Mouse (Mus musculus) lung, adult 2 months (tissue): ENCODE data around the gene Pkdrej. TPM values are rescaled to one million over a fixed set of nuclear protein-coding genes. Genes with fewer than 3 reads are reported as not detected.
A peak's percentile ranks its signal among the peaks of the same experiment; 100 is the strongest.

Experiments used
- DNase-seq: peaks from one replicate; pipeline ENCODE4 v3.0.0; 2022
- H3K4me1 ChIP-seq: fragments of 200-500 bp; 2 replicates; pipeline ENCODE4 v1.6.1; 2011; ENCODE audit warnings: low read length; ENCODE audit not compliant: control insufficient read depth, insufficient read depth
- H3K4me3 ChIP-seq: fragments of 200-500 bp; replicated peaks from 2 replicates; pipeline ENCODE3; 2011; ENCODE audit warnings: low read depth, mild to moderate bottlenecking, control low read depth, low read length; ENCODE audit errors: extremely low read depth
- CTCF ChIP-seq: fragments of 200-500 bp; IDR thresholded peaks from 2 replicates; pipeline ENCODE4 v1.5.1; 2011; ENCODE audit warnings: mild to moderate bottlenecking, low read length, control low read depth; ENCODE audit not compliant: insufficient read depth
- POLR2A ChIP-seq: fragments of 200-500 bp; IDR thresholded peaks from 2 replicates; pipeline ENCODE4 v1.6.1; 2011; ENCODE audit warnings: low read depth, mild to moderate bottlenecking, control low read depth, low read length, borderline replicate concordance; ENCODE audit errors: extremely low read depth
- WGBS: fragments of 180-500 bp; shearing (Covaris S2); methylation state at CpG from one replicate; pipeline ENCODE4 v1.1.7; 2018; 5-methylcytosine and 5-hydroxymethylcytosine counted together
- polyA plus RNA-seq: library from polyadenylated mRNA; depleted of rRNA; stranded (reverse); fragments of >200 nt; gene quantifications from 2 replicates; pipeline ENCODE4 v1.2.3, GENCODE M21; 2012

Gene Pkdrej
- polyA plus RNA-seq, 1 experiment: 0.44 TPM

DNA sequence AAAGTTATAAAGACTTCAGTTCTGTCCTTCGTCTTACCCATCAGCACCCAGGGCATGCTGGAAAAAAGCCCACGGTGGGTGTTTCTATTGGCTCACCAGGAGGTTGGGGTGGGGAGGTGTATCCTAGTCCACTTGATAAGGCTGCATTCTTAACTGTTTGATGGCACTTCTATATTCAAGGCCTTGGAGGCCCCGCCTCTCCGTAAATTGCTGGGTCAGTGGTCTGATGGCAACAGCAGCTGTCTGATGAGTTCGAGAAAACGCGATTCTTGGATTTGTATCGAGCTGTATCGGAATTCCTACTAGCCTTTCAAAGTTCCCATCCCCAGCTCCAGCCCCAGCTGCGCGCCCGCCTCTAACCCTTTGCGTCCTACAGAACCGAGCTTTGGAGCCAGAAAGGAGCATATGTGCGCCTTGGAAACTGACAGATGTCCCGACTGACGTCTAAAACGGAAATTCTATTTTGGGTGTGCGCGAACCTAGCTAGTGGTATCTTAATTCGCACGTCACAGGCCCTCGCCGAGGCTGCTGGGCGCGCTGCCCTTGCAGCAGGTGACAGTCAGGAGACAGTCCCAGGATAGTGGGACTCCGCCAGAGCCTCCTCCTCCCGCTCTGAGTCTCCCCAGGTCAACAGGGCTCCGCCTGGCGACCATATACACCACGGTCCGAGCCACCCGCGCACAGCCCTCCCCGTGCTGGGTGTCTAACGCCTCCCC, 10.6 kb downstream of the Pkdrej start:
- DNase-seq: peak; percentile 54
- whole genome bisulfite sequencing: 3% methylated on average over 36 of the region's 36 CpGs
- no peaks in the 10 kb centered on the region for H3K4me1 ChIP-seq
- no peak for TF ChIP-seq CTCF
- TF ChIP-seq POLR2A: 0 out of 2 replicates have a peak, but pooled peaks have one; percentile 9
- H3K4me3 ChIP-seq: peak overlapping the region; percentile 86

GRCm38 (mm10) chr15:85810462-85810805, 11.1 kb downstream of the Pkdrej start:
- peak overlapping the region; percentile 33 for H3K4me3 ChIP-seq
- WGBS: 63% methylated on average over 5 of the region's 5 CpGs
- TF ChIP-seq POLR2A (no peak), CTCF (no peak)

GRCm38 (mm10) chr15:85809091-85809490, 12.4 kb downstream of the Pkdrej start:
- 83% methylated on average over 12 of the region's 12 CpGs for WGBS
- DNase-seq: no peak
- Histone ChIP-seq H3K4me1 (no peaks in the 10 kb centered on the region), H3K4me3 (no peak overlapping the region)
- TF ChIP-seq CTCF (no peak), POLR2A (no peak)

More at GRCm38 (mm10) chr15:85810462-85810805, 11.1 kb downstream of the Pkdrej start:
- H3K4me1 ChIP-seq: no peaks in the 10 kb centered on the region
- no peak for DNase-seq

GRCm38 (mm10) chr15:85808434-85808833, 13.1 kb downstream of the Pkdrej start:
- H3K4me1 ChIP-seq: no peaks in the 10 kb centered on the region
- no peak; the same call in 1 of the 2 replicates for TF ChIP-seq CTCF
- 66% methylated on average over 8 of the region's 8 CpGs for WGBS
- DNase-seq: no peak
- H3K4me3 ChIP-seq: no peak overlapping the region

DNA sequence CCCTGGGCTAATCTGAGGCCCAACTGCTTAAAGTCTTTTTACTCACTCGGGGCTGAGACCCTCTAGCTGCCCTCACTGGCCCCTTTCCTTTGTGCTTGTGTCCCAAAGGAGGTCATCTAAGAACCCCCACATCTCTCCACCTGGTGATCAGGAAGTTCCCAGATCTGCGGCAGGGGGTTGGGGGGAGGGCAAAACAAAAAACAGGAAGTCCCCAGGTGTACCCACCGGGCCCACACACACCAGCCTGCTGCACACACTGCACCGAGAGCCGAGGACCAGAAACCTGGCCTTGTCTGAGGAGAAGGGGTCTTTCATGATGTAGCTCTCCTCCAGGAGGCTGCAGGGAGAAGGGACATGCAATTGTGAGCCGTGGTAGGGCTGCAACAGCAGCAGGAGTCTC, 13.5 kb downstream of the Pkdrej start:
- TF ChIP-seq POLR2A (no peak), CTCF (no peak)
- H3K4me1 ChIP-seq: no peaks in the 10 kb centered on the region
- no peak for DNase-seq
- no peak overlapping the region for H3K4me3 ChIP-seq
- 72% methylated on average over 6 of the region's 6 CpGs for WGBS

DNA sequence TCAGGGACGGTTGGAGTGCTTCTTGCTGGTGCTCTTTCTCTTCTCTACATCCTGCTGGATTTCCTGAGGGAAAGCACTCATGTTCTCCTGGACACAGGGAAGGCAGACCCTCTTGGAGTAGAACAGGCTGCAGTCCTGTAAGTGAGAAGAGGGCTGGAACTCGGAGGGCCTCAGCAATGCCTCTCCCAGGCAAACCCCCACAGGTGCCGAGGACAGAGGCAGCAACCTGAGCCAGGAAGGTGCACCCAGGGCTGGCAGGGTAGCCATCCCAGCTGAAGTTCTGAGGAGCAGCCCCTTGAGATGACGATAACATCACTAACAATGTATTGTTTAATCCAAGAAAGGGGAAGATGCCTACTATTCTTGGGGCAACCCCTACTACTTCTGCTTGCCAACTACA, 14.1 kb downstream of the Pkdrej start:
- WGBS: 80% methylated on average over 4 of the region's 4 CpGs
- Histone ChIP-seq H3K4me3 (no peak overlapping the region), H3K4me1 (no peaks in the 10 kb centered on the region)
- no peak for DNase-seq
- TF ChIP-seq CTCF (no peak), POLR2A (no peak)

GRCm38 (mm10) chr15:85806886-85807285, 14.6 kb downstream of the Pkdrej start:
- TF ChIP-seq CTCF (no peak), POLR2A (no peak)
- DNase-seq: no peak
- Histone ChIP-seq H3K4me1 (no peaks in the 10 kb centered on the region), H3K4me3 (no peak overlapping the region)
- WGBS: 70% methylated on average over 4 of the region's 4 CpGs

DNA sequence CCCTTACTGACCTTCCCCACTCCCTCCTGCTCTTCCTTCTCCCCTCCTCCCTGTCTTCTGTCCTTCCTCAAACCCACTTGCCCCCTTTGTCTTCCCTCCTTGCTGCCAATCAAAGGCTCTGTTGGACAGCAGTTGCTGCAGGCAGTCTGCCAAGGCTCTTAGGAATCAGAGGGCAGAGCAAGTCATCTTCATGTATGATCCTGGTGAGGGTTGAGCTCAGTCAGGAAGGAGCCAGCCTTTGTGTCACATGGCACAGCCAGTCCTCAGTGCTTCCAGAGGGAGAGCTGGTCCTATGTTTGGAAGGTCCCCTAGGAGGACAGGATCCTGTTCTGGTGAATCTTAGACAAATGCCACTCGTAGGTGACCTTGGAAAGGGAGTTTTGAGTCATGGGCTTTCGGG, 18.6 kb downstream of the Pkdrej start:
- no peak for DNase-seq
- 77% methylated on average over 2 of the region's 2 CpGs for WGBS
- H3K4me1 ChIP-seq: no peaks in the 10 kb centered on the region
- H3K4me3 ChIP-seq: no peak overlapping the region
- TF ChIP-seq CTCF (no peak), POLR2A (no peak)

GRCm38 (mm10) chr15:85798676-85799075, 22.9 kb downstream of the Pkdrej start:
- DNase-seq: no peak
- Histone ChIP-seq H3K4me3 (no peak overlapping the region), H3K4me1 (no peaks in the 10 kb centered on the region)
- WGBS: 91% methylated on average over 8 of the region's 8 CpGs
- TF ChIP-seq CTCF (no peak), POLR2A (no peak)

GRCm38 (mm10) chr15:85795516-85795915, 26.0 kb downstream of the Pkdrej start:
- DNase-seq: no peak
- no peak for TF ChIP-seq POLR2A
- no peak for TF ChIP-seq CTCF
- WGBS: 72% methylated on average over 6 of the region's 6 CpGs

DNA sequence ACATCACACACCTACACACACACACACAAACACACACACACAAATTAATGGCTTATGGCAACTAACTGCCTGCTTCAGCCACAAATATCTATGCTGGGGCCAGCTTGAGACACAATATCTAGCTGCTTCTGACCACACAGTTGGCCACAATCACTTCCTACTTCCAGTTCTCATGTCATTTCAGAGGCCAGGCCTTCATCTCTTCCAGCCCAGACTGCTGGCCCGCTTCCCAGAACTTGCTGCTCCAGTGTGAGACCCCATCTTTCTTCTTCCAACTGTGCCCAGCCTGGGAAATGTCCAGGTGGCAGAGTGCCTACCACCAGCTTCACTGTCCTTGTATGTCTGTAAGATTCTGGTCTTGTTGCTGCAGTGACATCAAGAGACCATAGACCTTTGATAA, 28.7 kb downstream of the Pkdrej start:
- no peak overlapping the region for H3K4me3 ChIP-seq
- H3K4me1 ChIP-seq: no peaks in the 10 kb centered on the region
- no peak for TF ChIP-seq CTCF
- no peak for TF ChIP-seq POLR2A
- DNase-seq: no peak
- WGBS: 53% methylated on average over 1 of the region's 1 CpGs

More at GRCm38 (mm10) chr15:85795516-85795915, 26.0 kb downstream of the Pkdrej start:
- H3K4me1 ChIP-seq: no peaks in the 10 kb centered on the region
- no peak overlapping the region for H3K4me3 ChIP-seq

DNA sequence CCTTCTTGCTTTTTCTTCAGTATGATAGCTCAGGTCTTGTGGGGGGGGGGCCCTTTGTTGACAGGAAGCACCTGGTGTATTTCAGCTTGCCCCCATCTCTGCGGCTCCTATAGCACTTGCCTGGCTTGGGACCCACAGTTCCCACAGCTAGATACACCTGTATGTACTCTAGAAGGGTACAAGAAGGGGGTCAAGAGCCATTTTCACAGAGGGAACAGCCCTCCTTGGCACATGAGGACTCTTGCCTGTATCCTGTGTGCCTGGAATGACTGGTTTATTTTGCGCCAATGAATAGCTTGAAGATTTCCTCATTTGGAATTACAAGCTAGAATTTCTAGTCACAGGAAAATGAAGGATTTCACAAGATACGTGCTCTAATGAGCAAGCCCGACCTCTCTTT, 30.1 kb downstream of the Pkdrej start:
- no peak for DNase-seq
- no peak for TF ChIP-seq CTCF
- TF ChIP-seq POLR2A: no peak
- H3K4me1 ChIP-seq: no peaks in the 10 kb centered on the region
- H3K4me3 ChIP-seq: no peak overlapping the region
- WGBS: 73% methylated on average over 4 of the region's 4 CpGs
